ENCODE assay signal across 16 mouse cellular contexts in the genomic region with DNA sequence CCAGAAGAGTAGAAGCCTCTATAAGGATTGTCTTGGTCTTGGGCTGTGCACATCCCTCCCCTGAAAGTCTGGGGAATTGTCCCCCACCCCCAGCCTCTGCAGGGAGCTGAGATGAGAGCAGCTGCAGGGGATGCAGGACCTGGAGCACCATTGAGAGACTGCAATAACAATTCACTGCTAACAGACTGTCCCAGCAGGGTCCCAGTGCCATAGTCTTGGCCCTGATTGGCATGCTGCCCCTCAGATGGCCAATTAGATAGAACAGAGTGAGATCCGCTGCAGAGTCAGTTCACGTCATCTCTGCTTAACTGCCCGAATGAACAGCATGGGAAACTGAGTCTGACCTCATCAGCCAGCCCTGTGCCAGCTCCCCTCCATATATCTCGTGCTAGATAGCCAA.
A peak's percentile ranks its signal among the peaks of the same experiment; 100 is the strongest.
DNase-seq lines count a peak whose midpoint lies in the region; ATAC-seq and TF ChIP-seq lines count a peak whose summit lies in the region.
"Had no signal": no experiment of that assay in that cellular context is flagged by ENCODE, and none has a peak within 500 bp of the region (broad histone marks: within the 10 kb centered on the region; RNA-seq: fewer than 3 reads in every experiment).

No protein-coding gene starts in this region.

- no peak overlapping the region for H3K4me2 ChIP-seq in forebrain, embryonic 13.5 days
- H3K4me2 ChIP-seq in midbrain, postnatal 0 days (ENCODE audit: low read depth, low read length, poor library complexity, severe bottlenecking) = no peak overlapping the region
- H3K4me2 ChIP-seq: heart, embryonic 12.5 days; limb, embryonic 15.5 days; lung, embryonic 15.5 days had no signal

- H3K9me3 ChIP-seq in forebrain, embryonic 13.5 days (replicated peaks) = no peaks in the 10 kb centered on the region
- H3K9me3 ChIP-seq in midbrain, postnatal 0 days (ENCODE audit: low read length) = no peaks in the 10 kb centered on the region
- H3K9me3 ChIP-seq: heart, embryonic 12.5 days; limb, embryonic 15.5 days; lung, embryonic 15.5 days had no signal

- H3K4me3 ChIP-seq in layer of hippocampus, adult 2 months = no peak overlapping the region
- H3K4me3 ChIP-seq in forebrain, embryonic 13.5 days = no peak overlapping the region
- H3K4me3 ChIP-seq in midbrain, postnatal 0 days (ENCODE audit: low read depth, low read length) = no peak overlapping the region
- H3K4me3 ChIP-seq: erythroblast, embryonic 14.5 days; heart, embryonic 12.5 days; limb, embryonic 15.5 days; lung, embryonic 15.5 days; megakaryocyte, embryonic 14.5 days had no signal

- no peaks in the 10 kb centered on the region for H3K27me3 ChIP-seq in forebrain, embryonic 13.5 days
- H3K27me3 ChIP-seq in midbrain, postnatal 0 days (ENCODE audit: insufficient read depth, low read length) = no peaks in the 10 kb centered on the region
- H3K27me3 ChIP-seq: heart, embryonic 12.5 days; limb, embryonic 15.5 days; lung, embryonic 15.5 days; megakaryocyte, embryonic 14.5 days had no signal

- peaks cover 32% of the 10 kb centered on the region for H3K4me1 ChIP-seq in forebrain, embryonic 13.5 days
- peaks cover 2% of the 10 kb centered on the region for H3K4me1 ChIP-seq in midbrain, postnatal 0 days (ENCODE audit: insufficient read depth, low read length)
- H3K4me1 ChIP-seq: heart, embryonic 12.5 days; lung, embryonic 15.5 days; megakaryocyte, embryonic 14.5 days had no signal

- TF ChIP-seq CTCF in layer of hippocampus, adult 2 months (conservative IDR thresholded peaks at IDR 0.05) = no peak
- TF ChIP-seq CTCF in midbrain, postnatal 0 days (IDR thresholded peaks at IDR 0.05) = no peak

- no peaks in the 10 kb centered on the region for H3K36me3 ChIP-seq in forebrain, embryonic 13.5 days (ENCODE audit: poor library complexity, severe bottlenecking)
- peaks cover 3% of the 10 kb centered on the region; the same call in 1 of the 2 replicates for H3K36me3 ChIP-seq in midbrain, postnatal 0 days (ENCODE audit: insufficient read depth, low read length)
- H3K36me3 ChIP-seq: heart, embryonic 12.5 days; limb, embryonic 15.5 days; lung, embryonic 15.5 days had no signal

- peak; percentile 59; the same call in 1 of the 2 replicates for ATAC-seq in forebrain, embryonic 13.5 days
- ATAC-seq in midbrain, postnatal 0 days (ENCODE audit: low FRiP score) = 0 out of 2 replicates have a peak, but pooled peaks have one; percentile 20

- DNase-seq in layer of hippocampus, adult 2 months (ENCODE audit: low spot score in 2 of 2) = no peak
- DNase-seq in layer of hippocampus, adult 8-10 months (ENCODE audit: low spot score in 2 of 2) = no peak
- DNase-seq in cerebellum, adult 8-10 months = peak; percentile 9
- DNase-seq in midbrain, postnatal 0 days (ENCODE audit: low spot score) = peak; percentile 81
- no peak for DNase-seq in lung, postnatal 4 days
- no peak for DNase-seq in kidney, adult 8-10 months
- no peak for DNase-seq in embryo, embryonic 9.5 days (ENCODE audit: extremely low spot score)
- DNase-seq: B cell, adult 2 months; gastrocnemius, postnatal 10 days; kidney, postnatal 36 days had no signal

- 31% methylated on average over 4 of the region's 4 CpGs for WGBS in forebrain, embryonic 13.5 days
- 63% methylated on average over 4 of the region's 4 CpGs for WGBS in midbrain, postnatal 0 days

- peak overlapping the region; percentile 18; the same call in 1 of the 2 replicates for H3K27ac ChIP-seq in layer of hippocampus, adult 2 months
- no peak overlapping the region for H3K27ac ChIP-seq in forebrain, embryonic 13.5 days
- no peak overlapping the region for H3K27ac ChIP-seq in midbrain, postnatal 0 days (ENCODE audit: low read depth, low read length)
- H3K27ac ChIP-seq: limb, embryonic 15.5 days; lung, embryonic 15.5 days had no signal

- H3K9ac ChIP-seq in forebrain, embryonic 13.5 days = no peak overlapping the region
- H3K9ac ChIP-seq in midbrain, postnatal 0 days (replicated peaks; ENCODE audit: low read length, poor library complexity, severe bottlenecking) = no peak overlapping the region
- H3K9ac ChIP-seq: heart, embryonic 12.5 days; limb, embryonic 15.5 days; lung, embryonic 15.5 days had no signal

Comparison
In these comparisons a context has a peak if more than half of its experiments do, and no peak if none do; other contexts are left out.
1. DNase-seq: peak in cerebellum, adult 8-10 months (single experiment) and midbrain, postnatal 0 days (single experiment); none in layer of hippocampus, adult 2 months (0 of 2), layer of hippocampus, adult 8-10 months (0 of 2), lung, postnatal 4 days (0 of 2), kidney, adult 8-10 months (0 of 2) and embryo, embryonic 9.5 days (single experiment).